Mouse (Mus musculus) forebrain, embryonic 10.5 days (tissue): ENCODE results near the gene Tcp10a. TPM values are rescaled to one million over a fixed set of nuclear protein-coding genes. Genes with fewer than 3 reads are reported as not detected.
"Not testable (repeated sequence)": the region's sequence is repeated elsewhere in the genome, so short reads cannot be mapped to it uniquely, and the experiment has no call there.

Experiments used
- DNase-seq: peaks from one replicate; pipeline ENCODE4 v3.0.0-alpha.2; 2017; ENCODE audit warnings: low spot score; ENCODE audit errors: extremely low spot score
- H3K27ac ChIP-seq: fragments of 300-500 bp; sonication (generic); 2 replicates; pipeline ENCODE4 v1.5.1; 2016; ENCODE audit warnings: mild to moderate bottlenecking
- H3K27me3 ChIP-seq: fragments of 300-500 bp; sonication (generic); 2 replicates; pipeline ENCODE4 v1.6.1; 2016; ENCODE audit warnings: mild to moderate bottlenecking; ENCODE audit not compliant: poor library complexity, severe bottlenecking
- H3K36me3 ChIP-seq: fragments of 300-500 bp; sonication (generic); replicated peaks from 2 replicates; pipeline ENCODE4 v1.6.1; 2016; ENCODE audit warnings: mild to moderate bottlenecking, moderate library complexity
- H3K4me1 ChIP-seq: fragments of 300-500 bp; sonication (generic); 2 replicates; pipeline ENCODE4 v1.6.1; 2016
- H3K4me3 ChIP-seq: fragments of 300-500 bp; sonication (generic); 2 replicates; pipeline ENCODE4 v1.5.1; 2016; ENCODE audit warnings: mild to moderate bottlenecking, moderate library complexity
- H3K9me3 ChIP-seq: fragments of 300-500 bp; sonication (generic); 2 replicates; pipeline ENCODE4 v1.6.1; 2016; ENCODE audit warnings: mild to moderate bottlenecking, moderate library complexity
- WGBS: fragments of 180-500 bp; shearing (Covaris S2); methylation state at CpG from one replicate; pipeline ENCODE4 v1.1.7; 2016; 5-methylcytosine and 5-hydroxymethylcytosine counted together
- polyA plus RNA-seq: library from polyadenylated mRNA; unstranded; fragments of >200 nt; fragmentation: Nextera tagmentation; extraction: Ambion mirVana; gene quantifications from 2 replicates; pipeline ENCODE4 v1.2.1, GENCODE M21; 2016

Gene Tcp10a
- polyA plus RNA-seq, 1 experiment from 2014 or later, result not detected

- H3K27me3 ChIP-seq, H3K36me3 ChIP-seq, DNase-seq, H3K9me3 ChIP-seq, H3K4me1 ChIP-seq, H3K27ac ChIP-seq, H3K4me3 ChIP-seq: not testable (repeated sequence)
- 86% methylated on average over 8 of the region's 9 CpGs for WGBS
Measured at GRCm38 (mm10) chr17:7337381-7337780, 12.9 kb downstream of the Tcp10a start.

GRCm38 (mm10) chr17:7348765-7349164, 24.3 kb downstream of the Tcp10a start:
- H3K36me3 ChIP-seq, H3K4me1 ChIP-seq, DNase-seq, H3K27ac ChIP-seq, H3K4me3 ChIP-seq, H3K27me3 ChIP-seq, H3K9me3 ChIP-seq: not testable (repeated sequence)
- 85% methylated on average over 2 of the region's 3 CpGs for WGBS

- not testable (repeated sequence) for H3K27me3 ChIP-seq, DNase-seq, H3K36me3 ChIP-seq, H3K4me1 ChIP-seq, H3K4me3 ChIP-seq, H3K27ac ChIP-seq, H3K9me3 ChIP-seq
- WGBS, result 91% methylated on average over 1 of the region's 1 CpGs
Measured at GRCm38 (mm10) chr17:7352596-7352995, 28.1 kb downstream of the Tcp10a start, which contains the start of gene Ttll2. Gene Ttll2 (minus strand): TSS chr17:7352696.

- H3K27me3 ChIP-seq, H3K27ac ChIP-seq, H3K9me3 ChIP-seq, H3K4me3 ChIP-seq, DNase-seq, H3K4me1 ChIP-seq, H3K36me3 ChIP-seq: not testable (repeated sequence)
- 91% methylated on average over 4 of the region's 4 CpGs for WGBS
Measured at GRCm38 (mm10) chr17:7359806-7360205, 35.4 kb downstream of the Tcp10a start.

GRCm38 (mm10) chr17:7360749-7361465, 36.5 kb downstream of the Tcp10a start:
- not testable (repeated sequence) for H3K9me3 ChIP-seq, H3K4me3 ChIP-seq, H3K27me3 ChIP-seq, H3K36me3 ChIP-seq, H3K27ac ChIP-seq, DNase-seq, H3K4me1 ChIP-seq
- 89% methylated on average over 9 of the region's 9 CpGs for WGBS

GRCm38 (mm10) chr17:7365615-7366014, 41.2 kb downstream of the Tcp10a start:
- H3K27me3 ChIP-seq, H3K4me3 ChIP-seq, DNase-seq, H3K36me3 ChIP-seq, H3K9me3 ChIP-seq, H3K4me1 ChIP-seq, H3K27ac ChIP-seq: not testable (repeated sequence)
- WGBS, result 100% methylated on average over 1 of the region's 3 CpGs

- not testable (repeated sequence) for DNase-seq, H3K27ac ChIP-seq, H3K4me1 ChIP-seq, H3K27me3 ChIP-seq, H3K36me3 ChIP-seq, H3K4me3 ChIP-seq, H3K9me3 ChIP-seq
- 63% methylated on average over 1 of the region's 1 CpGs for WGBS
Measured at GRCm38 (mm10) chr17:7366265-7366664, 41.8 kb downstream of the Tcp10a start.

GRCm38 (mm10) chr17:7366676-7367374, 42.4 kb downstream of the Tcp10a start:
- DNase-seq, H3K4me3 ChIP-seq, H3K27me3 ChIP-seq, H3K36me3 ChIP-seq, H3K27ac ChIP-seq, H3K4me1 ChIP-seq, H3K9me3 ChIP-seq: not testable (repeated sequence)
- WGBS, result 65% methylated on average over 5 of the region's 7 CpGs

GRCm38 (mm10) chr17:7369401-7369800, 45.0 kb downstream of the Tcp10a start:
- not testable (repeated sequence) for H3K9me3 ChIP-seq, H3K27me3 ChIP-seq, H3K4me3 ChIP-seq, H3K36me3 ChIP-seq, DNase-seq, H3K4me1 ChIP-seq, H3K27ac ChIP-seq
- WGBS, result 82% methylated on average over 6 of the region's 6 CpGs

GRCm38 (mm10) chr17:7371879-7372278, 47.4 kb downstream of the Tcp10a start, which contains the start of gene Gm49630:
Gene Gm49630 (minus strand): TSS chr17:7371979.
- H3K27me3 ChIP-seq, H3K9me3 ChIP-seq, H3K27ac ChIP-seq, H3K36me3 ChIP-seq, DNase-seq, H3K4me3 ChIP-seq, H3K4me1 ChIP-seq: not testable (repeated sequence)
- 80% methylated on average over 1 of the region's 5 CpGs for WGBS

GRCm38 (mm10) chr17:7376951-7377700, 52.7 kb downstream of the Tcp10a start:
- not testable (repeated sequence) for H3K27ac ChIP-seq, H3K27me3 ChIP-seq, H3K4me1 ChIP-seq, H3K36me3 ChIP-seq, DNase-seq, H3K4me3 ChIP-seq, H3K9me3 ChIP-seq
- 90% methylated on average over 1 of the region's 3 CpGs for WGBS

GRCm38 (mm10) chr17:7377907-7378306, 53.5 kb downstream of the Tcp10a start:
- H3K4me3 ChIP-seq, H3K4me1 ChIP-seq, H3K27me3 ChIP-seq, H3K27ac ChIP-seq, DNase-seq, H3K9me3 ChIP-seq, H3K36me3 ChIP-seq: not testable (repeated sequence)
- WGBS, result 53% methylated on average over 3 of the region's 3 CpGs

GRCm38 (mm10) chr17:7382711-7383110, 58.3 kb downstream of the Tcp10a start:
- H3K4me3 ChIP-seq, H3K36me3 ChIP-seq, H3K4me1 ChIP-seq, DNase-seq, H3K27me3 ChIP-seq, H3K9me3 ChIP-seq, H3K27ac ChIP-seq: not testable (repeated sequence)
- 93% methylated on average over 1 of the region's 3 CpGs for WGBS
